Mouse (Mus musculus) G1E-ER4 (cell line): ENCODE data around the gene Ckmt2. TPM values are rescaled to one million over a fixed set of nuclear protein-coding genes. Genes with fewer than 3 reads are reported as not detected.

Experiments used
- GATA1 ChIP-seq: IDR thresholded peaks from one replicate; pipeline ENCODE4 v1.8.0; 2012; ENCODE audit warnings: low read length, inconsistent platforms
- polyA plus RNA-seq: library from polyadenylated mRNA; stranded (reverse); fragments of >175 nt; gene quantifications from 2 replicates; pipeline ENCODE4 v1.2.3, GENCODE M21; 2012

Ckmt2 gene
- polyA plus RNA-seq, 1 experiment = not detected

- TF ChIP-seq GATA1 = no peak
Measured at GRCm38 (mm10) chr13:91807874-91808575, 68.7 kb downstream of the Ckmt2 start.

DNA sequence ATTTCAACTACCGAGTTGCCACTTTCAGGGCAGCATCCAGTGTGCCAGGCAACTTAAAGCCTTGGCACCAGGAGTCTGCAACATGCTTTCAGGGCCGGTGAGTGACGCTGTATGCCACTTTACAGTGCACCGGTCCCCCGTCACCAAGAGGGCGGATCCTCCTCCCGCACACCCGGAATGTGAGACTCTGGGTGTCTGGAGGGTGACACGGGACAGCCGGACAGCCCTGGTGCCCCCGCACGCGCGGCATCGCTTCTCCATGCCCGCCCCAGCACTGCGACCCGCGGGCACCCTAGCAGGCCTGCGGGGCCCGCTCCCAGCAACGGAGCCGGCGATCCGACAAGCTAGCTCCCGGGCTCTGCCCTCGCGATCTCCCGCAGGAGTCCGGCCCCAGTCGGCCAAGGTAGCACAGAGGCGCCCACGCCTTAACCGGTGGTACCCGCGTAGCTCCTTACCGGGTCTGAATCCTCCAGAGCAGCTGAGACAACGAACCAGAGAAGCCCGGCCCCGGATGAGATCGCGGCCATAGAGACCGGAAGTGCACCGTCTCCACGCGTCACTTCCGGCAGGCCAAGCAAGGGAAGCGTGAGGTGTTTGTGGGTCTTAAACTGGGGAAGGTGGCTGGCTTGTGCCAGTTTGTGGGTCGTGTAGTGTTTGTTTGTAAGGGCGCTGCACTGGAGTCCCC is 69.4 kb downstream of the Ckmt2 start, which contains the start of gene Zcchc9:
Gene Zcchc9 (minus strand): TSS at position 551 of the 685 bp plus-strand sequence.
- no peak for TF ChIP-seq GATA1

Other genes starting within 250 kb of the Ckmt2 start
- gene Acot12, start 135.4 kb downstream of the Ckmt2 start, polyA plus RNA-seq = not detected in 2 replicates
- 1.5 and 2.6 TPM in 2 replicates for gene Zcchc9, start 69.2 kb downstream of the Ckmt2 start, polyA plus RNA-seq